In the genomic region with DNA sequence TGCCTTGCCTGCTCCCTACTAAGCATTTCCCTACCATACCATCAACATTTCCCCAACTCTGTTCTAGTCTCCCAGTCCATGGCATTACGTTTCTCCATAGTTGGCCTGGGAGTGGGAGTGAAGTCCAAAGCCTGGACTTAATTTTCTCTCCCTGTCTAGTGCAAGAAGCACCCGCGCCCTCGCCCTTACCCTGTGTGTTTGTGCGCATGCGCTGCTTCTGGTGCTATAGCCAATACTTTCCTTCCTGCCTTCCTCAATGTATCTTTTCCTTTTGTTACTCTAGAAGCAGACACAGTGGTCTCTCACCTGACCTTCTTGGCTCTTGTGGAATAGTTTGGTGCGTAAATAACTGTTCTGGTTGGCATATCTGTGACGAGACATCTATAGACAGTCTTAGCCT, we compare ENCODE assay signal across 21 mouse cellular contexts.
DNase-seq lines count a peak whose midpoint lies in the region; ATAC-seq lines count a peak whose summit lies in the region.
"Had no signal": no experiment of that assay in that cellular context is flagged by ENCODE, and none has a peak within 500 bp of the region (broad histone marks: within the 10 kb centered on the region; RNA-seq: fewer than 3 reads in every experiment).

No protein-coding gene starts in this region.

- DNase-seq in heart, adult 11 months = peak; percentile 84
- no peak for DNase-seq in heart, postnatal 25 days (ENCODE audit: low spot score)
- DNase-seq in heart, embryonic 10.5 days (ENCODE audit: low spot score) = peak; percentile 61
- peak; percentile 59 for DNase-seq in midbrain, embryonic 11.5 days (ENCODE audit: low spot score, missing footprints)
- DNase-seq in midbrain, embryonic 10.5 days (ENCODE audit: low spot score) = no peak
- DNase-seq: adrenal gland, adult 2 months; adrenal gland, adult 8-10 months; adrenal gland, postnatal 10 days; adrenal gland, postnatal 14 days; adrenal gland, postnatal 25 days; adrenal gland, postnatal 36 days; B cell, adult 2 months; cerebellum, adult 11 months; cerebellum, adult 11-12 months; cerebellum, adult 18-20 months had no signal

- no peaks in the 10 kb centered on the region for H3K4me1 ChIP-seq in heart, embryonic 10.5 days
- H3K4me1 ChIP-seq in heart, embryonic 12.5 days (replicated peaks) = 0 out of 2 replicates have a peak, but pooled peaks cover 4% of the 10 kb centered on the region
- H3K4me1 ChIP-seq in midbrain, embryonic 11.5 days (ENCODE audit: control insufficient read depth, insufficient read depth, low read length) = no peaks in the 10 kb centered on the region
- peaks cover 8% of the 10 kb centered on the region for H3K4me1 ChIP-seq in midbrain, embryonic 10.5 days

- H3K27ac ChIP-seq in heart, embryonic 10.5 days = no peak overlapping the region
- H3K27ac ChIP-seq in heart, embryonic 12.5 days (ENCODE audit: poor library complexity, severe bottlenecking) = no peak overlapping the region
- H3K27ac ChIP-seq in midbrain, embryonic 11.5 days (ENCODE audit: low read depth, low read length) = no peak overlapping the region
- no peak overlapping the region for H3K27ac ChIP-seq in midbrain, embryonic 10.5 days (replicated peaks)

- H3K9me3 ChIP-seq in heart, embryonic 10.5 days = no peaks in the 10 kb centered on the region
- peaks cover 8% of the 10 kb centered on the region; the same call in 1 of the 2 replicates for H3K9me3 ChIP-seq in heart, embryonic 12.5 days (replicated peaks)
- H3K9me3 ChIP-seq in midbrain, embryonic 11.5 days (ENCODE audit: control insufficient read depth, low read length) = no peaks in the 10 kb centered on the region
- no peaks in the 10 kb centered on the region for H3K9me3 ChIP-seq in midbrain, embryonic 10.5 days (replicated peaks)
- H3K9me3 ChIP-seq: G1E had no signal

- no peak overlapping the region for H3K4me2 ChIP-seq in heart, embryonic 12.5 days
- H3K4me2 ChIP-seq in midbrain, embryonic 11.5 days = no peak overlapping the region

- intact Hi-C loops in heart, postnatal 25 days (cut with DNase I) = no loop called here

- H3K4me3 ChIP-seq in heart, embryonic 10.5 days = no peak overlapping the region
- no peak overlapping the region for H3K4me3 ChIP-seq in heart, embryonic 12.5 days
- no peak overlapping the region for H3K4me3 ChIP-seq in midbrain, embryonic 11.5 days (ENCODE audit: low read depth, low read length)
- H3K4me3 ChIP-seq in midbrain, embryonic 10.5 days = no peak overlapping the region

- H3K27me3 ChIP-seq in heart, embryonic 10.5 days (ENCODE audit: insufficient read depth, poor library complexity, severe bottlenecking) = no peaks in the 10 kb centered on the region
- H3K27me3 ChIP-seq in heart, embryonic 12.5 days (replicated peaks) = no peaks in the 10 kb centered on the region
- no peaks in the 10 kb centered on the region for H3K27me3 ChIP-seq in midbrain, embryonic 11.5 days (ENCODE audit: control insufficient read depth, insufficient read depth, low read length)
- H3K27me3 ChIP-seq in midbrain, embryonic 10.5 days (ENCODE audit: low read depth, poor library complexity, severe bottlenecking) = no peaks in the 10 kb centered on the region
- H3K27me3 ChIP-seq: CH12.LX, Patski had no signal

- H3K36me3 ChIP-seq in heart, embryonic 10.5 days = no peaks in the 10 kb centered on the region
- no peaks in the 10 kb centered on the region for H3K36me3 ChIP-seq in heart, embryonic 12.5 days
- H3K36me3 ChIP-seq in midbrain, embryonic 11.5 days (ENCODE audit: control insufficient read depth, insufficient read depth, low read length) = no peaks in the 10 kb centered on the region
- H3K36me3 ChIP-seq in midbrain, embryonic 10.5 days = no peaks in the 10 kb centered on the region
- H3K36me3 ChIP-seq: G1E had no signal

- ATAC-seq in heart, embryonic 12.5 days (ENCODE audit: insufficient number of reproducible peaks, low FRiP score) = no peak
- ATAC-seq in midbrain, embryonic 11.5 days (ENCODE audit: low FRiP score) = no peak
- ATAC-seq: activated CD4-positive, CD25-positive, alpha-beta regulatory T cell, adult 4 months; CD4-positive, CD25-positive, alpha-beta regulatory T cell, adult 4 months; Patski had no signal

- 92% methylated on average over 8 of the region's 8 CpGs for WGBS in heart, embryonic 10.5 days
- 90% methylated on average over 8 of the region's 8 CpGs for WGBS in heart, embryonic 12.5 days
- 95% methylated on average over 8 of the region's 8 CpGs for WGBS in midbrain, embryonic 11.5 days
- 96% methylated on average over 8 of the region's 8 CpGs for WGBS in midbrain, embryonic 10.5 days

- H3K9ac ChIP-seq in heart, embryonic 12.5 days = no peak overlapping the region
- H3K9ac ChIP-seq in midbrain, embryonic 11.5 days (ENCODE audit: low read length) = no peak overlapping the region

Comparison
In these comparisons a context has a peak if more than half of its experiments do, and no peak if none do; other contexts are left out.
1. DNase-seq: peak in heart, adult 11 months (single experiment), heart, embryonic 10.5 days (single experiment) and midbrain, embryonic 11.5 days (single experiment); none in heart, postnatal 25 days (single experiment) and midbrain, embryonic 10.5 days (single experiment).